Mouse (Mus musculus) intestine, embryonic 16.5 days (tissue): ENCODE measurements at regions not wholly inside any gene's neighbourhood (a gene's known extent, or its start where the extent isn't known, plus 50 kb on each side); places are given as distances from the start of the nearest gene placed in this dataset.
A peak's percentile ranks its signal among the peaks of the same experiment; 100 is the strongest.
"Not testable (repeated sequence)": the region's sequence is repeated elsewhere in the genome, so short reads cannot be mapped to it uniquely, and the experiment has no call there.

Experiments used
- ATAC-seq: fragments of 200-750 bp; cut with Nextera tagmentation; 2 replicates; pipeline ENCODE4 v1.8.0; 2017; ENCODE audit warnings: moderate TSS enrichment, moderate library complexity
- H3K27ac ChIP-seq: fragments of 300-500 bp; sonication (generic); 2 replicates; pipeline ENCODE4 v1.5.1; 2014; ENCODE audit warnings: mild to moderate bottlenecking, low read length
- H3K27me3 ChIP-seq: fragments of 300-500 bp; sonication (generic); replicated peaks from 2 replicates; pipeline ENCODE4 v1.6.1; 2014; ENCODE audit warnings: low read length, control low read depth, mixed read lengths; ENCODE audit not compliant: control insufficient read depth, insufficient read depth
- H3K36me3 ChIP-seq: fragments of 300-500 bp; sonication (generic); 2 replicates; pipeline ENCODE4 v1.6.1; 2014; ENCODE audit warnings: low read length, control low read depth; ENCODE audit not compliant: control insufficient read depth, insufficient read depth
- H3K4me1 ChIP-seq: fragments of 300-500 bp; sonication (generic); 2 replicates; pipeline ENCODE4 v1.6.1; 2014; ENCODE audit warnings: low read length, control low read depth, mixed read lengths; ENCODE audit not compliant: control insufficient read depth, insufficient read depth
- H3K4me2 ChIP-seq: fragments of 300-500 bp; sonication (generic); 2 replicates; pipeline ENCODE4 v1.6.1; 2014; ENCODE audit warnings: low read depth, low read length, control low read depth
- H3K4me3 ChIP-seq: fragments of 300-500 bp; sonication (generic); 2 replicates; pipeline ENCODE4 v1.5.1; 2014; ENCODE audit warnings: mild to moderate bottlenecking, low read length
- H3K9ac ChIP-seq: fragments of 300-500 bp; sonication (generic); 2 replicates; pipeline ENCODE4 v1.6.1; 2014; ENCODE audit warnings: low read depth, low read length
- H3K9me3 ChIP-seq: fragments of 300-500 bp; sonication (generic); 2 replicates; pipeline ENCODE4 v1.6.1; 2016; ENCODE audit warnings: low read length, control low read depth; ENCODE audit not compliant: control insufficient read depth
- WGBS: fragments of 180-500 bp; shearing (Covaris S2); extraction: QIAGEN DNeasy Blood & Tissue Kit; methylation state at CpG from one replicate; pipeline ENCODE4 v1.1.7; 2014; 5-methylcytosine and 5-hydroxymethylcytosine counted together

DNA sequence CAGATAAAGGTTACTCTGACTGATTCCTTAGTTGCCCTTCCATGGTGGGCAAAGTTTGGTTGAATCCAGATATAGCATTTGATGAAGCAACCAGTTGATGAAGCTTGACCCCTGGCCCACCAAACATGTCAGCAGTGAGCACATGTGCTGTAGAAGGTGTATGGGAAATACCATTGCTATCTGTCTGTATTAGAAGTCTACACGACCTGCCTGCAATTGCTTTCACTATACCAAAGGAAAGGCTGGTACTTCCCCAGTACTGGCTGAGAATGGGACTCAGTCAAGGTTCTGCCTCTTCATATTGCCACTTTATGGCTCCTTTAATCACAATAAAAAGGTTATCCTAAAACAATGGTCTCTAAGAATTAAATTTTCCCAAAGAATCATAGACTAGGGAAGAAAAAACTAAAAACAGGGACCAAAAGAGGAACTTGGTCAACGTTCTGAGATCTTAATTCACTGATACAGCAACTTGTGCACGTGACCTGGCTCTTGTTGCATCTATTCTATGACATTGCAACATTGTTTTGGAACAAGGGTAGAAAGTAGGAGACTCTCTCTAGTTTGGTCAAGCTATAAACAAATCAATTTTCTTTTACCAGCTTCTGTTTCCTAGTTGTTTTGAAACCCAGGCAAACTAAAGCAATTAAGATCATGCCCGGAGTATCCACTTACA lies 284.0 kb downstream of the Rapgef2 start:
- no peak for ATAC-seq

GRCm38 (mm10) chr3:79001754-79002153 lies 284.6 kb downstream of the Rapgef2 start:
- no peak overlapping the region for H3K4me2 ChIP-seq
- no peaks in the 10 kb centered on the region for H3K9me3 ChIP-seq
- no peak for ATAC-seq
- H3K9ac ChIP-seq, result no peak overlapping the region
- no peak overlapping the region for H3K4me3 ChIP-seq
- H3K4me1 ChIP-seq, result no peaks in the 10 kb centered on the region
- H3K27me3 ChIP-seq, result no peaks in the 10 kb centered on the region
- 87% methylated on average over 4 of the region's 4 CpGs for WGBS
- H3K36me3 ChIP-seq, result no peaks in the 10 kb centered on the region
- H3K27ac ChIP-seq, result no peak overlapping the region

More for the DNA sequence above, 284.0 kb downstream of the Rapgef2 start:
- 80% methylated on average over 4 of the region's 4 CpGs for WGBS
- no peak overlapping the region for H3K27ac ChIP-seq
- H3K4me1 ChIP-seq, result no peaks in the 10 kb centered on the region
- H3K9ac ChIP-seq, result no peak overlapping the region
- no peak overlapping the region for H3K4me3 ChIP-seq
- H3K36me3 ChIP-seq, result no peaks in the 10 kb centered on the region
- H3K4me2 ChIP-seq, result no peak overlapping the region
- no peaks in the 10 kb centered on the region for H3K9me3 ChIP-seq
- no peaks in the 10 kb centered on the region for H3K27me3 ChIP-seq

- H3K4me2 ChIP-seq, result no peak overlapping the region
- H3K4me1 ChIP-seq, result no peaks in the 10 kb centered on the region
- no peaks in the 10 kb centered on the region for H3K9me3 ChIP-seq
- H3K36me3 ChIP-seq, result no peaks in the 10 kb centered on the region
- 68% methylated on average over 2 of the region's 2 CpGs for WGBS
- H3K4me3 ChIP-seq, result no peak overlapping the region
- H3K27ac ChIP-seq, result no peak overlapping the region
- H3K9ac ChIP-seq, result no peak overlapping the region
- H3K27me3 ChIP-seq, result no peaks in the 10 kb centered on the region
- ATAC-seq, result no peak
Measured at GRCm38 (mm10) chr3:79000293-79000692, 286.0 kb downstream of the Rapgef2 start.

- Histone ChIP-seq H3K9ac (no peak overlapping the region), H3K4me3 (no peak overlapping the region), H3K4me2 (no peak overlapping the region), H3K36me3 (no peaks in the 10 kb centered on the region), H3K4me1 (no peaks in the 10 kb centered on the region), H3K27ac (no peak overlapping the region), H3K27me3 (no peaks in the 10 kb centered on the region), H3K9me3 (no peaks in the 10 kb centered on the region)
- no peak for ATAC-seq
- 82% methylated on average over 3 of the region's 3 CpGs for WGBS
Measured at GRCm38 (mm10) chr3:78999803-79000202, 286.5 kb downstream of the Rapgef2 start.

- Histone ChIP-seq H3K27ac (no peak overlapping the region), H3K4me2 (no peak overlapping the region), H3K4me3 (no peak overlapping the region), H3K36me3 (no peaks in the 10 kb centered on the region), H3K9ac (no peak overlapping the region), H3K4me1 (no peaks in the 10 kb centered on the region), H3K9me3 (no peaks in the 10 kb centered on the region), H3K27me3 (no peaks in the 10 kb centered on the region)
- 70% methylated on average over 2 of the region's 2 CpGs for whole genome bisulfite sequencing
- no peak for ATAC-seq
Measured at GRCm38 (mm10) chr3:78988120-78988519, 298.2 kb downstream of the Rapgef2 start.

DNA sequence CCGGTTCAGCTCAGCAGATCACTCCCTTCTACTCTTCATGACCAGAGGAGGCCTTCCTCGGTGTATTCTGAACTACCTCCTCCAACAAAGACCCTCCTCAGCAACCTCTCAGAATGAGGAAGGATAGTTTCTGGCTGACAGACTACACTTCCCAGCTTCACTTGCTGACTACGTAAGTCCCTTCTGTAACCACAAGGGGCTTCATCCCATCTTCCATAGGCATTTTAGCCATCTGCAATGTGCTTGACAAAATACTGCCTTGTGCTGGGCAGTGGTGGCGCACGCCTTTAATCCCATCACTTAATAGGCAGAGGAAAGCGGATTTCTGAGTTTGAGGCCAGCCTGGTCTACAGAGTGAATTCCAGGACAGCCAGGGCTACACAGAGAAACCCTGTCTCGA lies 299.6 kb downstream of the Rapgef2 start:
- Histone ChIP-seq H3K27me3 (no peaks in the 10 kb centered on the region), H3K36me3 (no peaks in the 10 kb centered on the region), H3K4me3 (no peak overlapping the region), H3K9ac (no peak overlapping the region), H3K9me3 (no peaks in the 10 kb centered on the region), H3K27ac (no peak overlapping the region), H3K4me1 (no peaks in the 10 kb centered on the region), H3K4me2 (no peak overlapping the region)
- WGBS, result 78% methylated on average over 7 of the region's 7 CpGs
- ATAC-seq, result no peak

DNA sequence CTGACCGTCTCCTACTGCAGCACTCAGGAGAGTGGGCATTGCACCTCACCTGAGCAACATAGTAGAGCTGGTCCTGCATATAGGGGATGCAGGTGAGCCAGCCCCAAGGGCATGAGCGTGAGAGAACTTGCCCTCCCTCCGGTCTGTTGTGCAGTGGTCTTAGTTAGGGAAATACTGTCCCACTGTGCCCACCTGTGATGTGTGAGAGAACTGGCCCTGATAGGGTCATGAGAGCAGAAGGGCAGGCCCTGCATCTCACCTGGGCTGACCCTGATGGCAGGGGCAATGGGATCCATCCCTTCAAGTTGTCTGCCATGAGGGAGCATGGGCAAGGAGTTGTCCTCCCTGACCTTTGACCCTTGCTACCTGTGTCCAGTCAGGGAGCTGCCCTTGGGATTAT lies 305.3 kb downstream of the Rapgef2 start:
- 81% methylated on average over 3 of the region's 3 CpGs for WGBS
- H3K4me3 ChIP-seq, result no peak overlapping the region
- no peaks in the 10 kb centered on the region for H3K27me3 ChIP-seq
- H3K36me3 ChIP-seq, result no peaks in the 10 kb centered on the region
- H3K4me1 ChIP-seq, result no peaks in the 10 kb centered on the region
- no peaks in the 10 kb centered on the region for H3K9me3 ChIP-seq
- no peak overlapping the region for H3K9ac ChIP-seq
- no peak overlapping the region for H3K4me2 ChIP-seq
- no peak overlapping the region for H3K27ac ChIP-seq
- no peak for ATAC-seq

DNA sequence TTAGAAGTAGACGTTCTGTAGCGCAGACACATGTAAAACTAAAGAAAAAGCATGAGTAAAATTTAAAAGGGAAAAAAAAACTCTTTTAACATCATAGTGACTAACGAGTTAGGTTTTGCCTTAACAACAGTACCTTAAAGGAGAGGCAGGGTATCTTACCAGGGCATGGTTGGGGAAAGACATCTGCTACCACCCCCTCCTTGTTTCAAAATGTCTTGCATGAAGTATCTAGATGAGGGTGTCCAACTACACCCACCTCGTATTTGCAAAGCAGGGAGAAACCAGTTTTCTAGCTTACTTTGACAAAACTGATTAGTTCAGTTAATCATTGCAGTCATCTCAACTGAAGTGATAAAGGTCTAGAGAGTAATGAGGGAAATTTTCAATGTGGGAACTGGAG lies 307.5 kb downstream of the Rapgef2 start:
- Histone ChIP-seq H3K9me3 (no peaks in the 10 kb centered on the region), H3K9ac (no peak overlapping the region), H3K27me3 (no peaks in the 10 kb centered on the region), H3K27ac (no peak overlapping the region), H3K4me2 (no peak overlapping the region), H3K4me3 (no peak overlapping the region), H3K4me1 (no peaks in the 10 kb centered on the region), H3K36me3 (no peaks in the 10 kb centered on the region)
- 75% methylated on average over 4 of the region's 4 CpGs for WGBS
- ATAC-seq, result no peak

DNA sequence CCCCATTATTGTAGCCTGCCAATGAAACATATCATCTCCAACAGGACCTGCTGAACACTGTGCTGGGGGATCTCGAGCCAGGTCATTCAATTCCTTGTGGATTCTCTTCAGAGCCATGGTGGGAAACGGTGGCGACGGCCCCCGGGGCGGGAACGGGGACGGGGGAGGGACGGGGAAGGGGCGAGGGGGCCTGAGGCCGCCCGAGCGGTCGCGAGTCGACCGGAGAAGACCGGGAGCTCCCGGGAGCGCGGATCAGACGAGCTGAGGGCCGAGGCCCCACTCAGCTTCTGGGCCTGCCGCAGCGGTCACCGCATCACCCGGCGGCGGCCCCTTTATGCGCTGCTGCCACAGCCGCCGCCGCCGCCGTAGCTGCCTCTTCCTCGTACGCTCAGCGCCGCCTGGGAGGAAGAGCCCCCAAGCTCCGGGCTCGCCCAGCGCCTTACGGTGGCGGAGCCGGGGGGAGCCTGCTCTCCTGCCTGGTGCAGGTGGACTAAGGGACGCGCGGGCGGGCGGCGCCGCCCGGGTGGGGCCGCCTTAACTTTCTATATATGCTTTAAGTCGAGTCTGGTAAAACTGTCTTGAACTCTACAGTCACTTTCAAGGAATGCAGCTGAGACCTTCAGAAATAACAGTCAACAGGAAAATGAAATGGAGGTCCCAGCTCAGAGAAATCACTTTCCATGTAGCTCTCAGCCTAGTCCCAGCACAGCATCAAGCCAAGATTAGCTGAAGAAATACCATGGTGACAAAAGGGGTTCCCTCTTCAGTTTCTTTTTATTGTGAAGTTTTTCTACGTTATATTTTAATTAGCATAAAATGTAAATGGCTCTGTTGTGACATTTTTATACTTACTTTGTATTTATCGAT lies 319.4 kb downstream of the Rapgef2 start:
- H3K4me3 ChIP-seq, result peak overlapping the region; percentile 53
- not testable (repeated sequence) for H3K36me3 ChIP-seq, H3K27me3 ChIP-seq, H3K27ac ChIP-seq, H3K9me3 ChIP-seq, H3K4me1 ChIP-seq
- H3K9ac ChIP-seq, result peak overlapping the region; percentile 69
- peak overlapping the region; percentile 78 for H3K4me2 ChIP-seq
- WGBS, result 3% methylated on average over 44 of the region's 57 CpGs
- peak; percentile 87 for ATAC-seq
